Mouse (Mus musculus) heart, adult 11 months (tissue): ENCODE data around the gene Uap1l1.

ENCODE experiments used
- DNase-seq: peaks from one replicate; pipeline ENCODE4 v3.0.0; 2022

The Uap1l1 gene

DNA sequence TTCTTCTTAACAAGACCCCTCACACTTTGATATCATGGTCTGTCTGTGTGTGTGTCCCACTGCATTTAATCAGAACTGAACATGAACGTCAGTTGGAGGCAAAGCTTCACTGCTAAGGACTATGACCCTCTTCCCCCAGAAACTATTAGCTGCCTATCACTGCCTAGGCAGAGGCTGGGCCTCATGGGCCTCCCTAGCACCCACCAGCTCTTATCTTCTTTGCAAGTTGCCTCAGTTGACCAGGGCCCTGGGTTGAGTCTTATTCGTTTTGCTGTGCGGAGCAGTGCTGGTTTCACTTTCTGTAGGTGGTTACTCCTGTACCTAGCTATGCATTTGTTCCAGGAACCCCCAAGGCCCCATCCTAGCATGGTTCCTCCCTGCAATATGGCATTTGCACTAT lies 4.5 kb upstream of the Uap1l1 start:
- no peak for DNase-seq

DNA sequence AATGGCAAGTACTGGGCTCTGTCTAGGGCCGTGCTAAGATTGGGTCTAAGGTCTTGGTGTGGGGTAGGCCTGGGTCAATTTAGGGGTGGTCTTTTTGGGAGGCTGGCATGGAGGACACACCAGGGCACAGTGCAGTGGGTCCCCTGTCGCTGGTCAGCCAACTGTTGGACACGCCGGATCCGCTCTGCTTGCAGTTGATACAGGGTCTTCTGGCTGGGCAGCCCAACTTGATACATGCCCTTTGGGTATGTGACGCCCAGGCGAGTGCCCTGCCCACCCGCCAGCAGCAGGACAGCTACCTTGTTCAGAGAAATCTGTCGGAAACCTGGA lies 756 bp downstream of the Uap1l1 start:
- DNase-seq = peak; percentile 92

DNA sequence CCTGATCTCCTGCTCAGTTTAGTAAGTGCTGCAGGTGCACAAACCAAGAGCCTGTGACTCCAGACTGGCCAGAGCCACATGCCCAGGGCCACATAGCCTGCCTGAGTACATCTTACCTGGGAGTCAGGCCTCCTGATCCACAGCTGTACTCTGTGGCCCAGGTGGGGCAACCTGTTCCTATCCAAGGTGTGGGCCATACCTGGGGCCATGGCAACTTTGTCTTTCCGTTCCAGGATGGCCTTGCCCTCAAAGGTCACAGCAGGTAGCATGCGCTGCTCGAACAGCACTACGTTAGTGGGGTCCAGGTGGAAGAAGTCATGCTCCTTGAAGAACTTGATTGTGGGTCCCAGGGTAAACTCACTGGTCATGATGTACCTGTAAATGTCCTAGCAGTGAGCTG lies 1.2 kb downstream of the Uap1l1 start:
- DNase-seq = peak; percentile 92

DNA sequence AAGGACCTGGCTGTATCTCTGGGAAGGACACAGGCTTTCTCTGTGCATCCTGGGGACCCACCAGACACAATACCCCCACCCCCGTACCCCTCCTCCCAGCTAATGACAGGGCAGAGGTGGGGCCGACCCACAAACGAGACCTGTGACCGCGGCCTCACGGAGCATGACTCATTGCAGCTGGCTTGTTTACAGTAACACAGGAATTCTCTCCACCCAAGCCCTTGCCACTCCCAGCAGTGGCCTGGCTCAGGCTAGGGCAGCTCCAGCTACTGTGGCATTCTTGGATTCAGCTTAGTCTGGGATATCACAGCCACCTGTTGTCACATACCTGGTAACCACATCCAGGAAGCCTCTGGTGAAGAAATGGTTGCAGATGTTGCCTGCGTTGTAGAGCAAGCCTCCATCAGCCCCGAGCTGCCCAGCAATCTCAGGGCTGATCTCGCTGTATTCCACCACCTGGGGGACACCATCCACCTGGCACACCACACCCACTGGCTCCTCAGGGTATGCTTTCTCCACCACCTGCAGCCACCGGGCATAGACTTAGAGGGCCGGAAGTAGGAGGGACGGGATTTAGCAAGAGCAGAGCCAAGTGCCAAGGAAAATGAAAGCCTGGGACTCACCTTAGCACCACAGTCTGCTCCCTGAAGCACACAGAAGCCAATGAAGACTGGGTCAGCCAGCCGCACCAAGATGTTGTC lies 1.9 kb downstream of the Uap1l1 start:
- peak; percentile 92 for DNase-seq

DNA sequence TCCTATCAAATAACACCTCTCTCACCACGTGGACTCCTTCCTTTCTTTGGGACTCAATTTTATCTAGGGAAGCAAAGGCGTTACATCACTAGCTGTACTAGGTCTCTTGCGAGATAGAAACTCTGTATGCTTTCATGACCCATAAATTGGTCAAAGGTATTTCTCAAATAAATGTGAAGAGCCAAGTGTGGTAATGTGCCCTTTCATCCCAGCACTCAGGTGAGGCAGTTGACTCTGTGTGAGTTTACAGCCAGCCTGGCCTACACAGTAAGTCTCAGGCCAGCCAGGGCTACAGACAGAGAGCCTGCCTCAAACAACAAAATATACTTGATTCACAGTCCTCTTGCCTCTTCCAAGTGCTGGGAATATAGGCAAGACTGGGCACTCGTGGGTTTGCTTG lies 5.6 kb downstream of the Uap1l1 start:
- DNase-seq = no peak

DNA sequence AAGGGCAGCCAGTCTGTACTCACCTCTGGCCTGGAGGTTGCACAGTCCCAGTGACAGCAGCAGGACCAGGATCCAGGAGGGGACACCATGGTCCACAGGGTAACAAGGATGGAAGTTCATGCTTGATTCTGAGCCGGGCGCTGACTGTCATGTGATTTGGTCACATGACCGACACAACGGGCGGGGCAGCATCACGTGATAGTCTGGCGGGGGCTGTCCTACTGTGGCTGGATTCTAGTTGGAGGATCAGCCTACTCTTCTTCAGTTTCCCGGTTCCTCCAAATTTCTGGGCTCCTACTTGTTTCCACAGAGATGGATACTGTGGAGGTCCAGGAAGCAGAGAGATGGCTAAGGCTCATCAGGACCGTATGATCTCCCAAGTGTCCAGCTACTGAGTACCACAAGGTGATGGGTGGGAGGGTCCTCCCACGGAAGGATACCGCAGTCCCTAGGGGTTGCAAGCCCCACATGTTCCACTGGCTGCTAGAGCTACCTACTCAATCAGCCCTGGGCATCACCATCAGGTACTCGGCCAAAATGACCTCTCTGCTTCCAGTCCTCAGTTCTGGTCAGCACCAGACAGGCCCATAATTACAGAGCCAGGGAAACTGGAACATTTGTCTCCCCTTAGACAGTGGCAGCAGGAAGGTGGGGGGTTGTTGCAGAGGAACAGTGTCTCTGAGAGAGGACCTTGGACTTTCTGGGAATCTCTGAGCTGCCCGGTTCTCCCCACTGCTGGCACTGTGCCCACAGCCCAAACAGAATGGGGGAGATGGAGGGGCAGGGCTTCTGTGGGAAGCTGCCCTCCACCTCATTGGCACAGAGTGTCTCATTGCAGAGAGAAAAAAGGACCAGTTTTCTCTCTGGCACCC lies 9.0 kb downstream of the Uap1l1 start, which contains the start of gene Dpp7:
TSS of gene Dpp7 (minus strand) at position 152 of the 872 bp plus-strand sequence.
- DNase-seq = peak; percentile 98

DNA sequence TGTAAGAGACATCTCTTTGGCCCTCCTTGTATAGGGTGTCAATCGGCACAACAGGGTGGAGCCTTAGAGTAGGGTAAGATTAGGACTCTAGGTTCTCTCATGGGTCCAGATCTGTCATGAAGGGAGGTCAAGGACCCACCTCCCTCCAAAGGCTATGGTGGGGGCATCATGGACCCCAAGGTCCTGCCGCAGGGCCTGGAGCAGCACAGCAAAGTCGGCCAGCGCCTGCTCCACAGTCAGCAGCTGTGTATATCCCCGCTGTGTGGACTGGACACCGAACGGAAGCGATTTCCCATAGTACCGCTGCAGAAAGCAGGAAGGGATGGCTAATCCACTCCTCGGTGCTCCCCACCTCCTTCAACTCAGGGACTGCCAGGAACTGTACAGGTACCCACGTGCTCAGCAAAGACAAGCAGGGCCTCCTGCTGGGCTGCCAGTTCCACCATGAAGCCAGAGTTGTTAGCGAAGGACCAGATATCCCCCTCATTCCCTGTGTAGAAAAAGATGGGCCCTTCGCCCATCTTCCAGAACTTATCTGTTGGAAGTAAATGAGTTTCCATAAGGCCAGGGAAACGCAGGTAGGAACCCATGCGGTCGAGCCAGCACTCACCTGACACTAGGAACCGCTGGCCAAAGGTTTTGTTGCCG lies 9.9 kb downstream of the Uap1l1 start:
- DNase-seq = peak; percentile 87

DNA sequence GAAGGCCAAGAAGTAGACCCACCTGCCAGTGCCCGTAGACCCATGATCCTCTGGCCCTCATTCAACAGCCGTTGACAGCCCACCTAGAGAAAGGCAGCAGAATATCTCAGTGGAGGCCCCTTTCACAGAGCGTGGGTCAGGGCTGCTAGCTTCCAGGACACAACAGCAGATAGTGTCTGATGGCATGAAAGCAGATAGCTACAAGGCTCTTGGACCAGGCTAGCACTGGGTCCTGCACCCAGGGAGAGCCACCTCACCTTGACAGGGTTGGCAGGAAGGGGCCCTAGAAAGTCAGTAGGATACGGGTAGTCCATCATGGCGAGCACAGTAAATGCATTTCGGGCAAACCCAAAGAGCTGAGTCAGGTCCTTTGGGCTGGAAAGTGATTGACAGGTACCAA lies 11.3 kb downstream of the Uap1l1 start:
- DNase-seq = peak; percentile 90

DNA sequence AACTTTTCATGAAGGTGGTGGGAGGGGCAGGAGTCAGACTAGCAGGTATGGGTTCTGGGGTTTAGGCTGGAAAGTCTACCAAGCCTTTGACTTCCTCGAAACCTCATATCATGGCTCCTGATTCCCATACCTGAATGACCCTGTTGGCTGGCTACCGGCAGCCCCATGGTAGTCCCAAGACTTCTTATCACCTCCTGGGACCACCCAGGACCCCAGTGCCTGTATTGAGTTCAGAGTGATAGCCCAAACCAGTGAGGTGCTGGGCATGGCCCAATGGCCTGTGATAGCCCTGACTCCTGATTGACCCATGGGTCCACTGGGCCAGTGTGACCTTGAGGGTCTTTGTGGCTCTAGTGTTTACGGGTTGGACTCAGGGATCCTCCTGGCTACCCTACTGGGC lies 14.8 kb downstream of the Uap1l1 start:
- DNase-seq = peak; percentile 92

DNA sequence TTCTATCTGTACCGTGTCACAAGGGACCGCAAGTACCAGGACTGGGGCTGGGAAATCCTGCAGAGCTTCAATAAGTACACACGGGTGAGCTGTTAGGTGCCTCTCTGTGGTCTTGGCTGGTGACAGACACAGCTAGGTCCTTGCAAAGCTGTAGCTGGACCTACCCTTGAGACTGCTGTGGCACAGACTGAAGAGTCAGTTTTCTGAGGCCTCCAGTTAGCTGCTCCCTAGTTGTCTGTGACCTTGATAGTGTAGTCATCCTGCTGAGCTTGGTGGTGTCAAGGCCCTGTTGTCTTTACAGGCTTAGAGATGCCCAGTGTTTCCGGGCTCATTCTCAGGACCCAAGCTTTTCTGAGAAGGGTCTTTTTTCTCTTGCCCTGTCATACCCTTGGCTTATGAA lies 16.0 kb downstream of the Uap1l1 start:
- DNase-seq = no peak

DNA sequence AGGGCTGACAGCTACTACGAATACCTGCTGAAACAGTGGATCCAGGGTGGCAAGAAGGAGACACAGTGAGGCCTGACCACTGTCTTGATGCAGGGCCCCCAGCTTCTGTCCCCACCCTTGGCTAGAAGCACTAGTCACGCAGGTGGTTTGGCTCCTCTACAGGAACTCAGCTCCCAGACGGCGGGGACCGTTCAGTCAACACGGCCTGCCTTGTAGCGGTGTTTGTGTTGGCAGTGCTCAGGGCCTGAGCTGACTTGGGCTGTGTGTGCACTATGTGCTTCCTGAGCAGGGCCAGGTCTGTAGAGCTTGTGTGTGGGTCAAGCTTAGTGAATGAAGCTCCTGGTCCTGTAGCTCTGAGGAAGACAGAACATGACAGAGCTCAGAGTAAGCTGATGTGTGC lies 17.3 kb downstream of the Uap1l1 start:
- DNase-seq = peak; percentile 93

DNA sequence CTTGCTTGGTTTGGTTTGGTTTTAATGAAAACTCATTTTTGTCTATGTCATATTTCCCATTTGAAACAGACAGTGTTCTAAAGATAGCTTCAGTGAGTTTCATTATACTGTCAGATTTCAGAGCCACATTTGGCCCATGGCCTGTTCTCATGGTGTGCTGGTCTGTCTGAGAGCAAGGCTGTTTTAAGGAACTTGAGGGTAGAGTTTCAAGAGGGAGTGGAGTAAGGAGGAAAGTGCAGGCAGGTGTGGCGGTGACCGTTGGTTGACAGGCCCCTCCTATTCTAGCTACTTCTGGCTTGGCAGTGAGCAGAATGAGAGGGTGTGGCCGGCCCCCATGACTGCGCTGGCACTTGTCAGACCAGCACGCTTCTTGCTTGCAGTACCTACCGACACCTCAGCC lies 27.2 kb downstream of the Uap1l1 start:
- DNase-seq = no peak

DNA sequence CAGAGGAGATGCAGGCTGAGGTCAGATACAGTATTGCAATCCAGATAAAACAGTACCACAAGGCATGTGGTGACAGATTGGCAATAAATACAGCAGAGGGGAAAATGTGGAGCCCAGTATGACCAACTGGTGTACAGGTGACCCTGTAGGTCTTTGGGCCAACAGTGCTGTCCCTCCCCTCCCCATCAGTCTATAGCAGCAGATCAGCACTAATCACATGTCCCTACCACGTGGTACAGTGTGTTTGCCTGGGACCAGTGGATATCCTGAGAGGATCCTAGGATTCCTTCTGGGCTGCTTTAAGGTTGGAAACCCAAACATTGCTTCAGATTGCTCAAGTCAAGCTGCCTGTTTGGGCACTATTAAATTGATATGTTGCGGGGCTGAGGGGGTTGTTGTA lies 31.9 kb downstream of the Uap1l1 start:
- DNase-seq = peak; percentile 89

DNA sequence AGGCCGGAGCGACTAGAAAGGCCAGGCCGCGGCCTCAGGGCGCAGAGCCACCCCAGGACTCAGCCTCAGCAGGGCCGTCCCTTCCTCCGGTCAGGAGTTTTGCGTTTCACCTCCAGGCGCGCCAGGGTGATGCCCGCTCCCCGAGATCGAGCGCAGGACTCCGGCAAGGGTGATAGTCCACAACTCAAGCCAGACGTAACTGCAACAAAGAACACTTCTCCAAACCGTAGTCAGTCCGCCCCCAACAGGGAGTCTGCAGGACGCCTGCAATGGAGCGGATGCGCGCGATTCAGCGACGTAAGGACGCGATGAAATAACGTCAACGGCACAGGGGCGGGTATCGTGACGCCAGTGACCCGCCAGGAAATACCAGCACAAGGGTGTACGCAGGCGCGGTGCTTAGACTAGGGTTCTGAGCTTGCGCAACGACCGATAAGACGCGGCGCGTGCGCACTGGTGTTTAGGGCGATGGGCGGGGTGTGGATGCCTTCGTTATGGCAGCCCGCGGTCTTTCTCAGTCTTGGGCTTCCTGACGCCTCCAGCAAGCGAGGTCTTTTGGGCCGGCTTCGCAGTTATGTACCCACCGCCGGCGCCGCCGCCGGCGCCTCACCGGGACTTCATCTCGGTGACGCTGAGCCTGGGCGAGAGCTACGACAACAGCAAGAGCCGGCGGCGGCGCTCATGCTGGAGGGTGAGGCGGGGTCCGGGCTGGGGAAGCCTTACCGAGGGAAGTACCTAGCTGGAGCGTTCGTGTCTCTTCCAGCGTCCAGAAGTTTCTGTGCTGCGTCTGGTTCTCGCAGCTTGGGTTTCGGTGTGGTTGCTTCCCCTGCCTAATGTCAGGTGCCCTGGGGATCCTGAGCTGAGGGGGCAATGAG lies 33.0 kb downstream of the Uap1l1 start, which contains the start of gene Man1b1:
TSS of gene Man1b1 (plus strand) at position 53 of the 875 bp plus-strand sequence.
- peak; percentile 100 for DNase-seq

DNA sequence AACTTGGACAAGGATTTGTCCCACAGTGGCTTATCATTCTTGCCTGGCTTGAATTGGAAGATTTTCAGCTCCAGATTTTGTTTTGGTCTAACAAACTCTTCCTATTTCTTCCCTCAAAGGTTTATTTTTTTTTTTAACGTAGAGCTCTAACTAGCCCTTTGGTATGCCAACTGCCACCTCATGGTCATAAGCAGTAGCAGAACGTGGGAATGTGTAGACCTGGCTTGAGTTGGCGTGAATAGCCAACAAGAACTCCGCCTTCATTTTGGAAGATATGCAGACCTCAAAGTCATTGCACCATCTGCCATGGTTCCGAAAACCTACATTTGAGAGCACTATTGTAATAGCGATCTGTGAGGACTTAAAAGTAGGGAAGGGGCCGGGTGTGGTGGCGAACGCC lies 34.0 kb downstream of the Uap1l1 start:
- DNase-seq = peak; percentile 83

DNA sequence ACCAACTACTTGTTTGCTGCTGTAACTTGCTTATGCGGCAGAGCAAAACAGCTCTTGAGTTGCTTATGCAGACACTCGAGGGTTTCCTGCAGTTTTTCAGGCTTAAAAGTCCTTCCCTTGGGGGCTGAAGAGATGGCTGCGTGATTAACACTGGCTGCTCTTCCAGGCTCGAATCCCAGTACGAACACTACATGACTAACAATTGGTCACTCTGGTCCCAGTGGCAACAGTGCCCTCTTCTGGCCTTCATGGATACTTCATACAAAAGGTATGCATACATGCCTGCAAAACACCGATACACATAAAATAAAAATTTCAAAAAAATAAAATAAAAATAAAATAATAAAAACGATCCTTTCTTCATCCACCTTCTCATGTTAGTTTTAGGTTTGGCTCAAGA lies 37.0 kb downstream of the Uap1l1 start:
- DNase-seq = no peak

DNA sequence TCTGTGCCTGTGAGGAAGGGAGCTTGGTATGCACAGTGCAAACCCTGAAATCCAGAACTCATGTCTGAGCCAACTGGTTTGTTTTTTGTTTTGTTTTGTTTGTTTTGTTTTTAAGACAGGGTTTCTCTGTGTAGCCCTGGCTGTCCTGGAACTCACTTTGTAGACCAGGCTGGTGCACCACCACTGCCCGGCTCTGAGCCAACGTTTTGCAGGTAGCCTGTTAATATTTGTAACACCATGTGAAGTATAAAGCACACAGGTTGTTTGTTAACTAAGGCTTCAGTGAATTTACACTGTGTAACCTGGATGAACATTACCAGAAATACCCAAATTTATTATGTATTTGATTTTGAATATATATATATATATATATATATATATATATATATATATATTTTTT lies 39.4 kb downstream of the Uap1l1 start:
- no peak for DNase-seq

DNA sequence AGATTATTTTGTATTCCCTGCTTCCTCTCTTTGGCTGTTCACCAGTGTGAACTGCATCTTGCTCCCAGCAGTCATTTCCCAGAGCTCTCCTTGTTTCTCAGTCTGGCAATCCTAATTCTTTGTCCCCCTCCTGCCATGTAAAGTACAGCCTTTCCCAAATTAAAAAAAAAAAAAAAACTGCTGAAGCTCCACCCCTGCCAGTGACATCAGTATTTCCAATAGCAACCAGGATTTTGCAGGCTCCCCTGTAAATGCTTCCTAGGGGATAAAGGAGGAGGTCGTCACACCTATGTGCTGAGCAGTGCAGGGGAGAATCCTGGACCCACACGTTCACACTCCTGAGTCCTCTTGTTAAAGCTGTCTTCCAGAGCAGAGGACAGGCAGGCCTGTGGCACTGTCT lies 45.4 kb downstream of the Uap1l1 start:
- no peak for DNase-seq

DNA sequence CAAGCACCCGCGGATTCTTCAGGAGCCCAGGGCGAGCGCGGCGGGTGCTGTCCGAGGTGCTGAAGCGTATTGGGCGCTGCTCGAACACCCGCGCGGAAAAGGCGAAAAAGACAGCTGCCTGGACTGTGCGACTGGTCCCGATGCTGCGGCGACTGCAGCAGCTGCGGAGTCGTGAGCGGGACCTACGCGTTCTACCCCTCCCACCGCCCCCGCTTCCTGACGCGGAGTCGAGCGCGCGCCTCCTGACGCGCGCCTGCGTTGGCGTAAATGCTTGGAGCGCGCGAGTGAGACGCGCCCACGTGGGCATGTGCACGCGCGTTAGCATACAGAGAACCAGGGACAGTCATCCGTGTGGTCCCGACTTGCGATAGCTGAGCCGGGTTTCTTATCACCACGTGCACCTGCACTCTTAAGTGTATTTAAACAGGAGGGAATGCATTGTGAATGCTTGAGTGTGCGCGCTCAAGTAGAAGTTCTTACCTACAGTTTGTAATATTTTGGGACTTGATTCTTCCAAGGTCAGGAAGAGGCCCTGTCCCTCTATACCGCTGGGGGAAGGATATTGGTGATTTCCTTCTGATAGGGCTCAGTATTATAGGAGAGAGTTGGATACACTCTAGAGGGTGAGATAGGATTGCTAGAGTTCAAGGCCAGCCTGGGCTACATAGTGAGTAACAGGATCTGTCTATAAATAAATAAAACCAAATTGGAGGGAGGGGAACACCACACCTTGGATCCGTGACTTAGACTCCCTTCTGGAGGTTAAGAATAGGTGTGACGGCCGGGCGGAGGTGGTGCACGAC lies 46.3 kb downstream of the Uap1l1 start, which contains the start of gene Grin1:
TSS of gene Grin1 (minus strand) at position 217 of the 803 bp plus-strand sequence.
- no peak for DNase-seq

DNA sequence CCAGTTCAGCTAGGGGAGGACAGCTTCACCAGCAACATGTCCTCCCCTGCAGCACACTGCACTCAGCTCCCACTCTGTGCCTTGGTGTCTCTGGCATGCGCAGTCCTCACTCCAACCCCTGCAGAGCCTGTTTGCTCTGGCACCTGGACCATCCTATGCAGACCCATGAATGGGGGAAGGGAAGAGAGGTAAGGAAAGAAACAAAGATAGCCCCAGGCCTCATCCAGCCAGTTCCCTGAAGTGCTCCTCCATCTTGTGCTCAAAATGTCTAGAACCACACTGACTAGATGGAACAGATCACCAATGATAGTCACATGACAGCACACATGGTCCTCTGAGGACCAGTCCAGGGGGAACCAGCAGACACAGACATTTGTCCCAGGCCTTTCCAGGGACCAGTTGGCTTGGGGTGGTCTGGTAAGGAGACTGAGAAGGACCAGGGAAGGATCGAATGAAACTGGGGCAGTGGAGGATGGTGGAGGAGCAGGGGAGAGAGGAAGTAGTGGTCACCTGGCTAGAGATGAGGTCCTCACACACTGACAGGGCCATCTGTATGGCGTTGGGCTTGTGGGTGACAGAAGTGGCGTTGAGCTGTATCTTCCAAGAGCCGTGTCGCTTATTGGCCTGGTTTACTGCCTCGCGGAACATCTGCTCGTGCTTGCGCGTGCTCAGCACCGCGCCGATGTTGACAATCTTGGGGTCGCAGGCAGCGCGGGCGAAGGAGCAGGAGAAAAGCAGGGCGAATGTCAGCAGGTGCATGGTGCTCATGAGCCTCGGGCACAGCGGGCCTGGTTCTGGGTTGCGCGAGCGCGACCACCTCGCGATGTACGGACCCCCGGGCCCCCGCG lies 47.1 kb downstream of the Uap1l1 start:
- no peak for DNase-seq

DNA sequence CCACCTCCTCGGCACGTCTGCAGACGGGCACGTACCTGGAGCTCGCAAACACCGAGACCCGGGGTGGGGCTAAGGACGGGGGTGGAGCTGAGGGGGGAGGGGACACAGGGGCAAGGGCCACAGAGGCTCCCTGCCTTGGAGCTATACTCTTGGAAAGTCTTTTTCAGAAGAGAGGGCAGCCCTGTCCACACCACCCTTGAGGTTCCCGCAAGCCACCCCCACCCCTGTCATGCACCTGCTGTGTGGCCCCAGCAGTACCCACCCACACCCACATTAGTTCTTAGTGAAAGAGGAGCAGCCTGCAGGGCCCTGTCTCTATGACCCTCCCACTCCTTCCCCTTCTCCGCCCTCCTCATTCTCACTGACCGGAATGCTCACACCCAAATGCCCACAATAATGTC lies 54.0 kb downstream of the Uap1l1 start:
- peak; percentile 59 for DNase-seq
